Mouse (Mus musculus) midbrain, embryonic 10.5 days (tissue): ENCODE data around the gene Gm48551. TPM values are rescaled to one million over a fixed set of nuclear protein-coding genes. Genes with fewer than 3 reads are reported as not detected.

Source experiments
- DNase-seq: peaks from one replicate; pipeline ENCODE4 v3.0.0-alpha.2; 2017; ENCODE audit warnings: low spot score
- H3K27ac ChIP-seq: fragments of 300-500 bp; sonication (generic); replicated peaks from 2 replicates; pipeline ENCODE4 v1.5.1; 2016; ENCODE audit warnings: mild to moderate bottlenecking
- H3K27me3 ChIP-seq: fragments of 300-500 bp; sonication (generic); 2 replicates; pipeline ENCODE4 v1.6.1; 2016; ENCODE audit warnings: low read depth, mild to moderate bottlenecking; ENCODE audit not compliant: poor library complexity, severe bottlenecking
- H3K36me3 ChIP-seq: fragments of 300-500 bp; sonication (generic); 2 replicates; pipeline ENCODE4 v1.6.1; 2016; ENCODE audit warnings: mild to moderate bottlenecking, moderate library complexity
- H3K4me1 ChIP-seq: fragments of 300-500 bp; sonication (generic); 2 replicates; pipeline ENCODE4 v1.6.1; 2016
- H3K4me3 ChIP-seq: fragments of 300-500 bp; sonication (generic); 2 replicates; pipeline ENCODE4 v1.5.1; 2016; ENCODE audit warnings: mild to moderate bottlenecking, moderate library complexity
- H3K9me3 ChIP-seq: fragments of 300-500 bp; sonication (generic); replicated peaks from 2 replicates; pipeline ENCODE4 v1.6.1; 2016; ENCODE audit warnings: mild to moderate bottlenecking
- microRNA-seq: library from miRNA; unstranded; fragments of <30 nt; microRNA quantifications from one replicate; pipeline ENCODE4, GENCODE M21; 2017
- polyA plus RNA-seq: library from polyadenylated mRNA; unstranded; fragments of >200 nt; fragmentation: Nextera tagmentation; extraction: Ambion mirVana; gene quantifications from 2 replicates; pipeline ENCODE4 v1.2.1, GENCODE M21; 2016

The Gm48551 gene
- polyA plus RNA-seq, 1 experiment from 2014 or later: 2.9 TPM

DNA sequence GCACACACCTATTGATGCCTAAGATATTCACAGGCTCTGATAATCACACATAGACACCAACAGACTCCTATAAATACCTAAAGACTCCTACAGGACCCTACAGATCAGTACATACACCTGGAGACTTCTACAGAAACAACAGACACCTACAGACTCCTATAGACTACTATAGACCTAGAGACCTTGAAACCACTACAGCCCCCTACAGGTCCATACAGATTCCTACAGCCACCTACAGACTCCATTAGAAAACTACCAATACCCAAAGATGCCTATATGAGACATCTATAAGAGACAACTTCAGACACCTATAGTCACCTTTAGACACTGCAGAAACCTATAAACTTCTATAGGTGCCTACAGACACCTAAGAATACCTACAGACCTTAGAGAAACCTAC, 56.8 kb downstream of the Gm48551 start:
- DNase-seq: no peak
- peaks cover 10% of the 10 kb centered on the region; the same call in 1 of the 2 replicates for H3K27me3 ChIP-seq
- H3K9me3 ChIP-seq: no peaks in the 10 kb centered on the region

More for the DNA sequence above, 56.8 kb downstream of the Gm48551 start:
- no peak overlapping the region for H3K4me3 ChIP-seq
- no peak overlapping the region for H3K27ac ChIP-seq
- no peaks in the 10 kb centered on the region for H3K4me1 ChIP-seq
- H3K36me3 ChIP-seq: no peaks in the 10 kb centered on the region

Small RNA genes within 50 kb of the gene (microRNA-seq; reads per million reads assigned to microRNA genes)
- not detected for gene Mir1191b
- gene Mir6913: not detected

Other genes with a start within 250 kb of the Gm48551 start
- 7.8 and 9.8 TPM in 2 replicates for gene Zbtb7a, start 249.2 kb upstream of the Gm48551 start, polyA plus RNA-seq
- 61.4 and 68.5 TPM in 2 replicates for gene Pias4, start 216.5 kb upstream of the Gm48551 start, polyA plus RNA-seq
- gene Eef2, start 207.8 kb upstream of the Gm48551 start, polyA plus RNA-seq: 528 and 571 TPM in 2 replicates
- gene Dapk3, start 201.5 kb upstream of the Gm48551 start, polyA plus RNA-seq: 52.7 and 53.3 TPM in 2 replicates
- gene 4930442H23Rik, start 200.6 kb upstream of the Gm48551 start, polyA plus RNA-seq: 0.09 TPM in 1 of 2 replicates, not detected in the other
- gene Nmrk2, start 182.4 kb upstream of the Gm48551 start, polyA plus RNA-seq: not detected in 2 replicates
- gene Atcay, start 153.6 kb upstream of the Gm48551 start, polyA plus RNA-seq: 8.7 and 17.1 TPM in 2 replicates
- 3.5 and 6.3 TPM in 2 replicates for gene Zfr2, start 151.3 kb upstream of the Gm48551 start, polyA plus RNA-seq
- gene Matk, start 131.5 kb upstream of the Gm48551 start, polyA plus RNA-seq: 3.7 and 4.2 TPM in 2 replicates
- 229 and 258 TPM in 2 replicates for gene Mrpl54, start 117.5 kb upstream of the Gm48551 start, polyA plus RNA-seq
- gene Apba3, start 117.5 kb upstream of the Gm48551 start, polyA plus RNA-seq: 50.5 and 55.5 TPM in 2 replicates
- gene Tjp3, start 92.9 kb upstream of the Gm48551 start, polyA plus RNA-seq: 6.5 and 6.9 TPM in 2 replicates
- gene Pip5k1c, start 91.5 kb upstream of the Gm48551 start, polyA plus RNA-seq: 55.0 and 60.8 TPM in 2 replicates
- gene Cactin, start 63.4 kb upstream of the Gm48551 start, polyA plus RNA-seq: 53.5 and 53.6 TPM in 2 replicates
- gene Tbxa2r, start 55.7 kb upstream of the Gm48551 start, polyA plus RNA-seq: 2.9 and 3.3 TPM in 2 replicates
- not detected in 2 replicates for gene Gipc3, start 41.2 kb upstream of the Gm48551 start, polyA plus RNA-seq
- gene Hmg20b, start 34.0 kb upstream of the Gm48551 start, polyA plus RNA-seq: 102 and 115 TPM in 2 replicates
- gene Mfsd12, start 27.0 kb upstream of the Gm48551 start, polyA plus RNA-seq: 9.3 and 10.6 TPM in 2 replicates
- 0.38 and 0.39 TPM in 2 replicates for gene 4930404N11Rik, start 18.6 kb upstream of the Gm48551 start, polyA plus RNA-seq
- 138 and 146 TPM in 2 replicates for gene Fzr1, start 6.0 kb upstream of the Gm48551 start, polyA plus RNA-seq
- 93.4 and 98.7 TPM in 2 replicates for gene Dohh, start within 50 bp of the Gm48551 start, polyA plus RNA-seq
- 1.7 and 2.9 TPM in 2 replicates for gene Gm48552, start 4.5 kb downstream of the Gm48551 start, polyA plus RNA-seq
- 1.7 and 2.3 TPM in 2 replicates for gene Smim24, start 8.6 kb downstream of the Gm48551 start, polyA plus RNA-seq
- 8.7 and 11.7 TPM in 2 replicates for gene Nfic, start 71.2 kb downstream of the Gm48551 start, polyA plus RNA-seq
- 5.0 and 10.8 TPM in 2 replicates for gene Celf5, start 98.2 kb downstream of the Gm48551 start, polyA plus RNA-seq
- 84.5 and 87.5 TPM in 2 replicates for gene Ncln, start 111.9 kb downstream of the Gm48551 start, polyA plus RNA-seq
- gene S1pr4, start 115.7 kb downstream of the Gm48551 start, polyA plus RNA-seq: 0.37 and 0.89 TPM in 2 replicates
- 0.53 and 0.85 TPM in 2 replicates for gene Gna15, start 139.8 kb downstream of the Gm48551 start, polyA plus RNA-seq
- gene Gna11, start 160.7 kb downstream of the Gm48551 start, polyA plus RNA-seq: 70.7 and 73.7 TPM in 2 replicates
- 334 and 467 TPM in 2 replicates for gene Aes, start 175.0 kb downstream of the Gm48551 start, polyA plus RNA-seq
- 9.7 and 13.5 TPM in 2 replicates for gene Tle2, start 190.1 kb downstream of the Gm48551 start, polyA plus RNA-seq
- 6.0 and 8.8 TPM in 2 replicates for gene Tle6, start 216.6 kb downstream of the Gm48551 start, polyA plus RNA-seq
- 1.4 and 2.0 TPM in 2 replicates for gene BC025920, start 221.8 kb downstream of the Gm48551 start, polyA plus RNA-seq
- 49.3 and 58.7 TPM in 2 replicates for gene Sirt6, start 243.3 kb downstream of the Gm48551 start, polyA plus RNA-seq
- gene Ankrd24, start 244.1 kb downstream of the Gm48551 start, polyA plus RNA-seq: 5.8 and 5.9 TPM in 2 replicates